Mouse (Mus musculus) lung, postnatal 0 days (tissue): ENCODE measurements around the gene Schip1. TPM values are rescaled to one million over a fixed set of nuclear protein-coding genes. Genes with fewer than 3 reads are reported as not detected.

ENCODE experiments used
- ATAC-seq: fragments of 200-750 bp; cut with Nextera tagmentation; 2 replicates; pipeline ENCODE4 v1.8.0; 2017; ENCODE audit warnings: moderate library complexity
- DNase-seq: peaks from one replicate; pipeline ENCODE4 v3.0.0-alpha.2; 2016; ENCODE audit warnings: low spot score
- H3K27ac ChIP-seq: fragments of 300-500 bp; sonication (generic); 2 replicates; pipeline ENCODE4 v1.5.1; 2014; ENCODE audit warnings: antibody characterized with exemption, mild to moderate bottlenecking, low read length, mixed read lengths
- H3K27me3 ChIP-seq: fragments of 300-500 bp; sonication (generic); replicated peaks from 2 replicates; pipeline ENCODE4 v1.6.1; 2014; ENCODE audit warnings: low read length, mixed read lengths; ENCODE audit not compliant: insufficient read depth
- H3K36me3 ChIP-seq: fragments of 300-500 bp; sonication (generic); 2 replicates; pipeline ENCODE4 v1.6.1; 2014; ENCODE audit warnings: low read length, mixed read lengths; ENCODE audit not compliant: insufficient read depth
- H3K4me1 ChIP-seq: fragments of 300-500 bp; sonication (generic); 2 replicates; pipeline ENCODE4 v1.6.1; 2014; ENCODE audit warnings: antibody characterized with exemption, low read depth, low read length, mixed read lengths; ENCODE audit not compliant: insufficient read depth
- H3K4me2 ChIP-seq: fragments of 300-500 bp; sonication (generic); replicated peaks from 2 replicates; pipeline ENCODE4 v1.6.1; 2014; ENCODE audit warnings: low read depth, mild to moderate bottlenecking, low read length, moderate library complexity, mixed read lengths
- H3K4me3 ChIP-seq: fragments of 300-500 bp; sonication (generic); 2 replicates; pipeline ENCODE4 v1.5.1; 2014; ENCODE audit warnings: low read depth, low read length
- H3K9ac ChIP-seq: fragments of 300-500 bp; sonication (generic); replicated peaks from 2 replicates; pipeline ENCODE4 v1.6.1; 2014; ENCODE audit warnings: low read depth, mild to moderate bottlenecking
- H3K9me3 ChIP-seq: fragments of 300-500 bp; sonication (generic); 2 replicates; pipeline ENCODE4 v1.6.1; 2016; ENCODE audit warnings: low read length, mixed read lengths
- CTCF ChIP-seq: IDR thresholded peaks from 2 replicates; pipeline ENCODE4 v1.5.1; 2016; ENCODE audit warnings: antibody characterized with exemption, mild to moderate bottlenecking
- EP300 ChIP-seq: IDR thresholded peaks from 2 replicates; pipeline ENCODE4 v1.6.1; 2016; ENCODE audit warnings: antibody characterized with exemption, mild to moderate bottlenecking, control low read depth
- WGBS: fragments of 180-500 bp; shearing (Covaris S2); extraction: QIAGEN DNeasy Blood & Tissue Kit; methylation state at CpG from one replicate; pipeline ENCODE4 v1.1.7; 2014; 5-methylcytosine and 5-hydroxymethylcytosine counted together
- polyA plus RNA-seq: library from polyadenylated mRNA; unstranded; fragments of >200 nt; fragmentation: Nextera tagmentation; extraction: Ambion mirVana; gene quantifications from 2 replicates; pipeline ENCODE4 v1.2.1, GENCODE M21; 2015

Schip1 gene
- polyA plus RNA-seq, 1 experiment from 2014 or later, result 52.2 TPM

DNA sequence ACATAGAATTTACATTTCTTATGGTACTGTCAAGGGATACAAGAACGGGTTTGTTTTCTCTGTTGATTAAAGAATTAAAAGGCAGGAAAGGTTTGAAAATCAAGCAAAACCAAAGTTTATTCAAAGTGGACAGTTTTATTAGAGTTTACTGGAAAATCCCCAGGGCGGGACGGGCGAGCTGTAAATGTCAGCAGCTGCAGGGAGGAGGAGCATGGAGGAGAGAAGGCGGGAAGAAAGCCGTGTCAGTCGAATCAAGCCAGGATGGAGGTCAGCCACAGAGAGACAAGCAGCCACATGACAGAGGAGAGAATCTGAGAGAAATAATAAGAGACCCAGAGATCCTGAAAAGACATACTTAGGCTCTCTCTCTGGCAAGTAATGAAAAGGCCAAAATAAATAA, 314.6 kb downstream of the Schip1 start:
- Histone ChIP-seq H3K4me1 (no peaks in the 10 kb centered on the region), H3K9ac (no peak overlapping the region), H3K27ac (no peak overlapping the region), H3K9me3 (no peaks in the 10 kb centered on the region), H3K4me2 (no peak overlapping the region), H3K36me3 (no peaks in the 10 kb centered on the region), H3K4me3 (no peak overlapping the region), H3K27me3 (no peaks in the 10 kb centered on the region)
- ATAC-seq (no peak), DNase-seq (no peak)
- no peak for TF ChIP-seq CTCF
- 41% methylated on average over 7 of the region's 7 CpGs for WGBS

- Histone ChIP-seq H3K9ac (no peak overlapping the region), H3K9me3 (no peaks in the 10 kb centered on the region), H3K27ac (no peak overlapping the region), H3K4me2 (no peak overlapping the region), H3K36me3 (no peaks in the 10 kb centered on the region), H3K27me3 (no peaks in the 10 kb centered on the region), H3K4me3 (no peak overlapping the region), H3K4me1 (no peaks in the 10 kb centered on the region)
- DNase-seq (no peak), ATAC-seq (no peak)
- TF ChIP-seq EP300 (no peak), CTCF (no peak)
Measured at GRCm38 (mm10) chr3:68383672-68384071, 319.1 kb downstream of the Schip1 start.

- Histone ChIP-seq H3K27me3 (no peaks in the 10 kb centered on the region), H3K9ac (no peak overlapping the region), H3K4me1 (no peaks in the 10 kb centered on the region), H3K36me3 (no peaks in the 10 kb centered on the region), H3K27ac (no peak overlapping the region), H3K9me3 (no peaks in the 10 kb centered on the region), H3K4me3 (no peak overlapping the region), H3K4me2 (no peak overlapping the region)
- ATAC-seq (no peak), DNase-seq (no peak)
- no peak for TF ChIP-seq EP300
- TF ChIP-seq CTCF, result no peak
- WGBS, result 85% methylated on average over 3 of the region's 3 CpGs
Measured at GRCm38 (mm10) chr3:68385544-68385943, 320.9 kb downstream of the Schip1 start.

DNA sequence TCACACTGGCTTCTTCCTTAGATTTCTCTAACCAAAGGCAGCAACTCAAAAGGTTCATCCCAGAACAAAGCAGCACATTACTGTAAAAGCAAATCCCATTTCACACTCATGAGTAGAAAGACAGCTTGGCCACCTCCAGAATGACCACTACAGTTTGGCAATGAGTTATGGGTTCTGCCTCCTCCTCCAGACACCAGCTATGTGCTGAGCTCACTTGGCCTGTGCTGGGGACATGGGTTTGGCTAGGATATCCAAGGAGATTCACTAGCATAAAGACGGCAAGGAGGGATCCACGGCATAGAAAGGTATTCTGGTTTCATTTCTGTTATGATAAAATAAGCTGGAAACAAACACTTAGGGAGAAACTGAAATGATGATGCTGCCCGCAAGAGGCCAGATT, 323.4 kb downstream of the Schip1 start:
- no peaks in the 10 kb centered on the region for H3K36me3 ChIP-seq
- TF ChIP-seq EP300, result no peak
- TF ChIP-seq CTCF, result no peak
- ATAC-seq (no peak), DNase-seq (no peak)
- no peak overlapping the region for H3K4me3 ChIP-seq
- H3K4me1 ChIP-seq, result no peaks in the 10 kb centered on the region
- H3K27ac ChIP-seq, result no peak overlapping the region
- H3K27me3 ChIP-seq, result no peaks in the 10 kb centered on the region
- 92% methylated on average over 3 of the region's 3 CpGs for WGBS
- no peak overlapping the region for H3K4me2 ChIP-seq
- no peaks in the 10 kb centered on the region for H3K9me3 ChIP-seq
- no peak overlapping the region for H3K9ac ChIP-seq

DNA sequence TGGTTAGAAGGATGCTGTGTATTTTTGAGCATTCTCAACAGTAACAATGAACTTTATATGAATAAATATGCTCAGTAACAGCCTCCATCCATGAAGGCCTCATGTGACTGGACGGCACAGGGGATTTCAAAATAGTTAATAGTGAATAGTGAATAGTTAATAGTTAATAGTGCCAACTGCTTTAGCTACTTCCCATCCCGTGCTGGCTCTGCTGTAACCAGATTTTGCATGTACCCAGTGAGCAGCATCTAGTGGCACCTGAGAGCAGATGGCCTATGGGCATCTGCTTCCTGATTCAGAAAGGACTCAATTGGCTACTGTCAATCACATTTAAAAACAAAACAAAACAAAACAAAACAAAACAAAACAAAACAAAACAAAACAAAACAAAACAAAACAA, 329.0 kb downstream of the Schip1 start:
- no peak overlapping the region for H3K4me3 ChIP-seq
- no peak overlapping the region for H3K9ac ChIP-seq
- ATAC-seq (no peak), DNase-seq (no peak)
- TF ChIP-seq CTCF (no peak), EP300 (no peak)
- no peak overlapping the region for H3K27ac ChIP-seq
- H3K27me3 ChIP-seq, result no peaks in the 10 kb centered on the region
- no peaks in the 10 kb centered on the region for H3K4me1 ChIP-seq
- H3K4me2 ChIP-seq, result no peak overlapping the region
- no peaks in the 10 kb centered on the region for H3K9me3 ChIP-seq
- no peaks in the 10 kb centered on the region for H3K36me3 ChIP-seq
- WGBS, result 64% methylated on average over 2 of the region's 2 CpGs

GRCm38 (mm10) chr3:68398691-68399090, 334.1 kb downstream of the Schip1 start:
- no peaks in the 10 kb centered on the region for H3K4me1 ChIP-seq
- H3K9me3 ChIP-seq, result no peaks in the 10 kb centered on the region
- TF ChIP-seq CTCF, result no peak
- TF ChIP-seq EP300, result no peak
- no peaks in the 10 kb centered on the region for H3K27me3 ChIP-seq
- no peaks in the 10 kb centered on the region for H3K36me3 ChIP-seq
- no peak overlapping the region for H3K4me2 ChIP-seq
- WGBS, result 70% methylated on average over 3 of the region's 3 CpGs
- H3K9ac ChIP-seq, result no peak overlapping the region
- DNase-seq (no peak), ATAC-seq (no peak)
- H3K27ac ChIP-seq, result no peak overlapping the region
- H3K4me3 ChIP-seq, result no peak overlapping the region

DNA sequence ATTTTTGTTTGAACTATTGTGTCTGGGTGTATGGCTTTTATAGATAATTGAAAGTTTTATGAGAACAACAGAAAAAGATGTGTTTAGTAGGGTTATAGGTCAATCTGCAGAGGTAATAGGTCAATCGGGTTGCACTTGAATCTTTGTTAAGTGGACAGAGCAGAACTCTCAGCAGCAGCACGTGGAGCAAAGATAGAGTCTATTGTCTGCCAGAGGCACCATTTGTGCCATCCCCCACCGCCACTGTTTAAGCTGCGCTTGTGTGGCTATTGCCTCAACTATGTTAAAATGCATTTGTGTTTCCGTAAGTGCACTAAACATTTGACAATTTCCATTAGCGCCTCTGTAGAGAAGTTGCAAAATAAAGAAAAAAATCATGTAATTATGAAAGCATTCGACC, 335.5 kb downstream of the Schip1 start:
- Histone ChIP-seq H3K36me3 (no peaks in the 10 kb centered on the region), H3K4me3 (no peak overlapping the region), H3K9ac (no peak overlapping the region), H3K4me2 (no peak overlapping the region), H3K27me3 (no peaks in the 10 kb centered on the region), H3K9me3 (no peaks in the 10 kb centered on the region), H3K27ac (no peak overlapping the region), H3K4me1 (no peaks in the 10 kb centered on the region)
- DNase-seq (no peak), ATAC-seq (no peak)
- TF ChIP-seq CTCF (no peak), EP300 (no peak)
- WGBS, result 82% methylated on average over 7 of the region's 7 CpGs
